ENCODE assay signal across 9 mouse cellular contexts in genomic region chrX:133689576-133690250, GRCm38 (mm10). TPM values are rescaled to one million over a fixed set of nuclear protein-coding genes. Genes with fewer than 3 reads are reported as not detected.
DNase-seq lines count a peak whose midpoint lies in the region; ATAC-seq and TF ChIP-seq lines count a peak whose summit lies in the region.
"Had no signal": no experiment of that assay in that cellular context is flagged by ENCODE, and none has a peak within 500 bp of the region (broad histone marks: within the 10 kb centered on the region; RNA-seq: fewer than 3 reads in every experiment).

No protein-coding gene starts in this region.

- 0 out of 2 replicates have a peak, but pooled peaks cover 5% of the 10 kb centered on the region for H3K4me1 ChIP-seq in embryonic facial prominence, embryonic 15.5 days
- H3K4me1 ChIP-seq in hindbrain, embryonic 12.5 days = no peaks in the 10 kb centered on the region
- H3K4me1 ChIP-seq in midbrain, embryonic 14.5 days (ENCODE audit: control insufficient read depth, insufficient read depth, low read length) = no peaks in the 10 kb centered on the region

- peaks cover 28% of the 10 kb centered on the region; the same call in 1 of the 2 replicates for H3K27me3 ChIP-seq in embryonic facial prominence, embryonic 15.5 days
- peaks cover 11% of the 10 kb centered on the region for H3K27me3 ChIP-seq in hindbrain, embryonic 12.5 days
- no peaks in the 10 kb centered on the region for H3K27me3 ChIP-seq in midbrain, embryonic 14.5 days (ENCODE audit: control insufficient read depth, insufficient read depth, low read length)

- no peaks in the 10 kb centered on the region for H3K9me3 ChIP-seq in embryonic facial prominence, embryonic 15.5 days (replicated peaks)
- H3K9me3 ChIP-seq in hindbrain, embryonic 12.5 days (replicated peaks) = no peaks in the 10 kb centered on the region
- H3K9me3 ChIP-seq in midbrain, embryonic 14.5 days (ENCODE audit: control insufficient read depth, low read length) = no peaks in the 10 kb centered on the region

- peak overlapping the region; percentile 79 for H3K4me3 ChIP-seq in gastrocnemius, adult 2 months
- peak overlapping the region; percentile 53 for H3K4me3 ChIP-seq in embryonic facial prominence, embryonic 15.5 days (replicated peaks)
- peak overlapping the region; percentile 53 for H3K4me3 ChIP-seq in hindbrain, embryonic 12.5 days
- peak overlapping the region; percentile 54 for H3K4me3 ChIP-seq in midbrain, embryonic 14.5 days (replicated peaks; ENCODE audit: low read depth, low read length)

- TF ChIP-seq CTCF in gastrocnemius, adult 2 months (IDR thresholded peaks at IDR 0.05) = no peak

- peak overlapping the region; percentile 78 for H3K27ac ChIP-seq in gastrocnemius, adult 2 months
- H3K27ac ChIP-seq in embryonic facial prominence, embryonic 15.5 days (replicated peaks) = no peak overlapping the region
- H3K27ac ChIP-seq in hindbrain, embryonic 12.5 days = peak overlapping the region; percentile 48; the same call in 1 of the 2 replicates
- H3K27ac ChIP-seq in midbrain, embryonic 14.5 days (replicated peaks; ENCODE audit: low read depth, low read length) = peak overlapping the region; percentile 79

- no peaks in the 10 kb centered on the region for H3K36me3 ChIP-seq in embryonic facial prominence, embryonic 15.5 days
- no peaks in the 10 kb centered on the region for H3K36me3 ChIP-seq in hindbrain, embryonic 12.5 days
- H3K36me3 ChIP-seq in midbrain, embryonic 14.5 days (ENCODE audit: control insufficient read depth, insufficient read depth, low read length) = no peaks in the 10 kb centered on the region
- H3K36me3 ChIP-seq: G1E had no signal

- intact Hi-C loops in gastrocnemius, adult 2 months (cut with DNase I) = no loop called here

- ATAC-seq in embryonic facial prominence, embryonic 15.5 days (ENCODE audit: insufficient number of reproducible peaks, low FRiP score, low TSS enrichment, low read depth) = no peak
- ATAC-seq in hindbrain, embryonic 12.5 days (ENCODE audit: low FRiP score) = peak; percentile 30; the same call in 1 of the 2 replicates
- ATAC-seq in midbrain, embryonic 14.5 days (ENCODE audit: low FRiP score, low TSS enrichment) = no peak

- H3K9ac ChIP-seq in embryonic facial prominence, embryonic 15.5 days = no peak overlapping the region
- H3K9ac ChIP-seq in hindbrain, embryonic 12.5 days = peak overlapping the region; percentile 59
- peak overlapping the region; percentile 59 for H3K9ac ChIP-seq in midbrain, embryonic 14.5 days (replicated peaks; ENCODE audit: low read length)

- WGBS in embryonic facial prominence, embryonic 15.5 days = 25% methylated on average over 35 of the region's 35 CpGs
- WGBS in hindbrain, embryonic 12.5 days = 22% methylated on average over 33 of the region's 35 CpGs
- WGBS in midbrain, embryonic 14.5 days = 22% methylated on average over 35 of the region's 35 CpGs

- peak; percentile 57 for DNase-seq in gastrocnemius, adult 2 months
- no peak for DNase-seq in gastrocnemius, postnatal 25 days
- peak; percentile 41 for DNase-seq in 3T3-L1 (ENCODE audit: low read depth, low spot score)
- DNase-seq in midbrain, embryonic 14.5 days = peak; percentile 61
- DNase-seq in spleen, postnatal 36 days (ENCODE audit: low spot score in 2 of 2) = no peak
- no peak for DNase-seq in lung, postnatal 36 days

- peak overlapping the region; percentile 80 for H3K4me2 ChIP-seq in embryonic facial prominence, embryonic 15.5 days (replicated peaks)
- H3K4me2 ChIP-seq in hindbrain, embryonic 12.5 days (replicated peaks) = peak overlapping the region; percentile 80
- peak overlapping the region; percentile 65 for H3K4me2 ChIP-seq in midbrain, embryonic 14.5 days (ENCODE audit: low read length)

RNA-seq across cellular contexts. Expression of gene Pcdh19, which starts 0.9 kb away (rescaled TPM):
- total RNA-seq in gastrocnemius, adult 2 months (2021) = 1 to 10 TPM; 3.1 to 4.4 TPM
- total RNA-seq in gastrocnemius, postnatal 25 days (2021) = 1 to 10 TPM; 3.3 to 5.9 TPM
- polyA plus RNA-seq in embryonic facial prominence, embryonic 15.5 days (2015; fragmentation: Nextera tagmentation; extraction: Ambion mirVana) = 4.6 and 4.8 TPM in 2 replicates
- 7.4 and 9.4 TPM in 2 replicates for polyA plus RNA-seq in hindbrain, embryonic 12.5 days (2016; fragmentation: Nextera tagmentation; extraction: Ambion mirVana)
- polyA plus RNA-seq in midbrain, embryonic 14.5 days (2014; fragmentation: Nextera tagmentation; extraction: Ambion mirVana) = 24.4 and 33.1 TPM in 2 replicates
- polyA plus RNA-seq: G1E had no signal

Comparison
In these comparisons a context has a peak if more than half of its experiments do, and no peak if none do; other contexts are left out.
1. DNase-seq: peak in gastrocnemius, adult 2 months (single experiment), 3T3-L1 (single experiment) and midbrain, embryonic 14.5 days (single experiment); none in gastrocnemius, postnatal 25 days (single experiment), spleen, postnatal 36 days (0 of 2) and lung, postnatal 36 days (single experiment).
2. Peak in every context shown above with its lines, with median percentiles within 50 percentile points of each other: H3K4me3 ChIP-seq and H3K4me2 ChIP-seq.